Mouse (Mus musculus): ENCODE results near the gene Fam171a2. TPM values are rescaled to one million over a fixed set of nuclear protein-coding genes. Genes with fewer than 3 reads are reported as not detected.
"Not testable (repeated sequence)": the region's sequence is repeated elsewhere in the genome, so short reads cannot be mapped to it uniquely, and the experiment has no call there.

Gene Fam171a2
- polyA plus RNA-seq, 1 experiment = 0.65 TPM

- no peak for TF ChIP-seq POLR2A (IDR thresholded peaks at IDR 0.05; ENCODE audit: borderline replicate concordance, control insufficient read depth, low read depth, low read length)
- no peak for TF ChIP-seq CTCF (IDR thresholded peaks at IDR 0.05; ENCODE audit: control insufficient read depth, insufficient read depth, low read length)
- Histone ChIP-seq H3K4me3 (replicated peaks; ENCODE audit: control insufficient read depth, low read depth, low read length) (no peak overlapping the region), H3K27ac (ENCODE audit: control insufficient read depth, insufficient read depth, low read depth, low read length, poor library complexity) (no peak overlapping the region), H3K4me1 (ENCODE audit: control insufficient read depth, insufficient read depth, low read length) (no peaks in the 10 kb centered on the region)
- 67% methylated on average over 8 of the region's 8 CpGs for WGBS
These were observed 25.9 kb downstream of the Fam171a2 start for GRCm38 (mm10) chr11:102421559-102421958.

- TF ChIP-seq POLR2A (IDR thresholded peaks at IDR 0.05; ENCODE audit: borderline replicate concordance, control insufficient read depth, low read depth, low read length) (no peak), CTCF (IDR thresholded peaks at IDR 0.05; ENCODE audit: control insufficient read depth, insufficient read depth, low read length) (no peak)
- Histone ChIP-seq H3K27ac (ENCODE audit: control insufficient read depth, insufficient read depth, low read depth, low read length, poor library complexity) (no peak overlapping the region), H3K4me3 (replicated peaks; ENCODE audit: control insufficient read depth, low read depth, low read length) (no peak overlapping the region), H3K4me1 (ENCODE audit: control insufficient read depth, insufficient read depth, low read length) (no peaks in the 10 kb centered on the region)
These were observed 28.6 kb downstream of the Fam171a2 start for GRCm38 (mm10) chr11:102418887-102419286.

- Histone ChIP-seq H3K4me3 (replicated peaks; ENCODE audit: control insufficient read depth, low read depth, low read length) (no peak overlapping the region), H3K4me1 (ENCODE audit: control insufficient read depth, insufficient read depth, low read length) (no peaks in the 10 kb centered on the region), H3K27ac (ENCODE audit: control insufficient read depth, insufficient read depth, low read depth, low read length, poor library complexity) (no peak overlapping the region)
- 85% methylated on average over 1 of the region's 1 CpGs for WGBS
- TF ChIP-seq POLR2A (IDR thresholded peaks at IDR 0.05; ENCODE audit: borderline replicate concordance, control insufficient read depth, low read depth, low read length) (no peak), CTCF (IDR thresholded peaks at IDR 0.05; ENCODE audit: control insufficient read depth, insufficient read depth, low read length) (no peak)
These were observed 30.3 kb downstream of the Fam171a2 start for GRCm38 (mm10) chr11:102417160-102417559.

GRCm38 (mm10) chr11:102415034-102415802 is 32.3 kb downstream of the Fam171a2 start:
- no peak overlapping the region for H3K4me3 ChIP-seq (replicated peaks; ENCODE audit: control insufficient read depth, low read depth, low read length)
- peaks cover 2% of the 10 kb centered on the region; the same call in 1 of the 2 replicates for H3K4me1 ChIP-seq (ENCODE audit: control insufficient read depth, insufficient read depth, low read length)
- 77% methylated on average over 10 of the region's 10 CpGs for WGBS
- H3K27ac ChIP-seq (ENCODE audit: control insufficient read depth, insufficient read depth, low read depth, low read length, poor library complexity) = no peak overlapping the region
- TF ChIP-seq POLR2A (IDR thresholded peaks at IDR 0.05; ENCODE audit: borderline replicate concordance, control insufficient read depth, low read depth, low read length) (no peak), CTCF (IDR thresholded peaks at IDR 0.05; ENCODE audit: control insufficient read depth, insufficient read depth, low read length) (no peak)

GRCm38 (mm10) chr11:102413059-102413458 is 34.4 kb downstream of the Fam171a2 start:
- WGBS = 81% methylated on average over 8 of the region's 8 CpGs
- no peak for TF ChIP-seq POLR2A (IDR thresholded peaks at IDR 0.05; ENCODE audit: borderline replicate concordance, control insufficient read depth, low read depth, low read length)
- TF ChIP-seq CTCF (IDR thresholded peaks at IDR 0.05; ENCODE audit: control insufficient read depth, insufficient read depth, low read length) = no peak
- H3K27ac ChIP-seq (ENCODE audit: control insufficient read depth, insufficient read depth, low read depth, low read length, poor library complexity) = no peak overlapping the region
- H3K4me3 ChIP-seq (replicated peaks; ENCODE audit: control insufficient read depth, low read depth, low read length) = no peak overlapping the region
- H3K4me1 ChIP-seq (ENCODE audit: control insufficient read depth, insufficient read depth, low read length) = peaks cover 2% of the 10 kb centered on the region; the same call in 1 of the 2 replicates

GRCm38 (mm10) chr11:102411704-102412103 is 35.8 kb downstream of the Fam171a2 start:
- Histone ChIP-seq H3K4me3 (replicated peaks; ENCODE audit: control insufficient read depth, low read depth, low read length) (no peak overlapping the region), H3K27ac (ENCODE audit: control insufficient read depth, insufficient read depth, low read depth, low read length, poor library complexity) (no peak overlapping the region), H3K4me1 (ENCODE audit: control insufficient read depth, insufficient read depth, low read length) (peaks cover 2% of the 10 kb centered on the region; the same call in 1 of the 2 replicates)
- WGBS = 8% methylated on average over 11 of the region's 11 CpGs
- TF ChIP-seq POLR2A (IDR thresholded peaks at IDR 0.05; ENCODE audit: borderline replicate concordance, control insufficient read depth, low read depth, low read length) = no peak
- TF ChIP-seq CTCF (IDR thresholded peaks at IDR 0.05; ENCODE audit: control insufficient read depth, insufficient read depth, low read length) = peak; percentile 88

- H3K27ac ChIP-seq (ENCODE audit: control insufficient read depth, insufficient read depth, low read depth, low read length, poor library complexity) = no peak overlapping the region
- H3K4me1 ChIP-seq (ENCODE audit: control insufficient read depth, insufficient read depth, low read length) = peaks cover 2% of the 10 kb centered on the region; the same call in 1 of the 2 replicates
- no peak overlapping the region for H3K4me3 ChIP-seq (replicated peaks; ENCODE audit: control insufficient read depth, low read depth, low read length)
- TF ChIP-seq CTCF (IDR thresholded peaks at IDR 0.05; ENCODE audit: control insufficient read depth, insufficient read depth, low read length) (no peak), POLR2A (IDR thresholded peaks at IDR 0.05; ENCODE audit: borderline replicate concordance, control insufficient read depth, low read depth, low read length) (no peak)
- WGBS = 77% methylated on average over 3 of the region's 3 CpGs
These were observed 36.4 kb downstream of the Fam171a2 start for GRCm38 (mm10) chr11:102411061-102411460.

- not testable (repeated sequence) for H3K4me3 ChIP-seq (replicated peaks; ENCODE audit: control insufficient read depth, low read depth, low read length); H3K4me1 ChIP-seq (ENCODE audit: control insufficient read depth, insufficient read depth, low read length); H3K27ac ChIP-seq (ENCODE audit: control insufficient read depth, insufficient read depth, low read depth, low read length, poor library complexity)
- WGBS = 80% methylated on average over 3 of the region's 3 CpGs
These were observed 37.1 kb downstream of the Fam171a2 start for GRCm38 (mm10) chr11:102410345-102410744.

All from bone marrow, adult 2 months (tissue).